Mouse (Mus musculus) midbrain, embryonic 16.5 days (tissue): ENCODE results near the gene Shq1. TPM values are rescaled to one million over a fixed set of nuclear protein-coding genes. Genes with fewer than 3 reads are reported as not detected.
A peak's percentile ranks its signal among the peaks of the same experiment; 100 is the strongest.

Source experiments
- ATAC-seq: fragments of 200-750 bp; cut with Nextera tagmentation; 2 replicates; pipeline ENCODE4 v1.8.0; 2017; ENCODE audit warnings: moderate TSS enrichment
- H3K27ac ChIP-seq: fragments of 300-500 bp; sonication (generic); 2 replicates; pipeline ENCODE4 v1.5.1; 2014; ENCODE audit warnings: mild to moderate bottlenecking, low read length, mixed read lengths
- H3K27me3 ChIP-seq: fragments of 300-500 bp; sonication (generic); 2 replicates; pipeline ENCODE4 v1.6.1; 2014; ENCODE audit warnings: low read depth, low read length, mixed read lengths; ENCODE audit not compliant: control insufficient read depth, insufficient read depth
- H3K36me3 ChIP-seq: fragments of 300-500 bp; sonication (generic); 2 replicates; pipeline ENCODE4 v1.6.1; 2014; ENCODE audit warnings: mild to moderate bottlenecking, low read length, moderate library complexity, mixed read lengths; ENCODE audit not compliant: control insufficient read depth, insufficient read depth
- H3K4me1 ChIP-seq: fragments of 300-500 bp; sonication (generic); 2 replicates; pipeline ENCODE4 v1.6.1; 2014; ENCODE audit warnings: mild to moderate bottlenecking, low read length, mixed read lengths; ENCODE audit not compliant: control insufficient read depth, insufficient read depth
- H3K4me2 ChIP-seq: fragments of 300-500 bp; sonication (generic); 2 replicates; pipeline ENCODE4 v1.6.1; 2014; ENCODE audit warnings: mild to moderate bottlenecking, low read length, mixed read lengths
- H3K4me3 ChIP-seq: fragments of 300-500 bp; sonication (generic); 2 replicates; pipeline ENCODE4 v1.5.1; 2014; ENCODE audit warnings: low read depth, mild to moderate bottlenecking, low read length, moderate library complexity, mixed read lengths
- H3K9ac ChIP-seq: fragments of 300-500 bp; sonication (generic); 2 replicates; pipeline ENCODE4 v1.6.1; 2014; ENCODE audit warnings: low read depth, low read length, mixed read lengths
- H3K9me3 ChIP-seq: fragments of 300-500 bp; sonication (generic); replicated peaks from 2 replicates; pipeline ENCODE4 v1.6.1; 2014; ENCODE audit warnings: mild to moderate bottlenecking, low read length, mixed read lengths; ENCODE audit not compliant: control insufficient read depth, poor library complexity, severe bottlenecking
- WGBS: fragments of 180-500 bp; shearing (Covaris S2); extraction: QIAGEN DNeasy Blood & Tissue Kit; methylation state at CpG from one replicate; pipeline ENCODE4 v1.1.7; 2014; 5-methylcytosine and 5-hydroxymethylcytosine counted together
- polyA plus RNA-seq: library from polyadenylated mRNA; unstranded; fragments of >200 nt; fragmentation: Nextera tagmentation; extraction: Ambion mirVana; gene quantifications from 2 replicates; pipeline ENCODE4 v1.2.1, GENCODE M21; 2015

Shq1 gene
- polyA plus RNA-seq, 1 experiment from 2014 or later: 9.7 TPM

DNA sequence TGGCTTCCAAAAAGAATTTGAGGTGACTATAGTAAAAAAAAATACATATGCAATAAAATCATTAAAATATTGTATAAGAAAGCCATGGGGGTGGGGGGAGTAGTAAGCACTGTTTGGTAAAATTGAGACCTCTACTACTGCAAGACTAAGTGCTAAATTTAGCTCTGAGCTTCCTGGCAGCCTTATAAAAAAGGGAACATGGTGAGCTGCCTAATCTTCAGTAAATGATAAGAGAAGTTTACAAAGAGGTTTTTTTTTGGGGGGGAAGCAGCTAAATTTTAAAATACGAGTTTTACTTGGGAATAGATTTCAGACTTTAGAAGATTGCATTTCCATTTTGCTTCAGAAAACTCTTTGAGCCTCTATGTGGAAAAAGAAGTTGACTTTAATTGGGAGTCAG lies 37.3 kb upstream of the Shq1 start:
- H3K27ac ChIP-seq: no peak overlapping the region
- WGBS: 78% methylated on average over 1 of the region's 1 CpGs
- no peak overlapping the region for H3K9ac ChIP-seq
- H3K4me1 ChIP-seq: peaks cover 11% of the 10 kb centered on the region
- no peak overlapping the region for H3K4me2 ChIP-seq
- H3K36me3 ChIP-seq: no peaks in the 10 kb centered on the region
- H3K4me3 ChIP-seq: no peak overlapping the region
- peaks cover 5% of the 10 kb centered on the region; the same call in 1 of the 2 replicates for H3K27me3 ChIP-seq
- H3K9me3 ChIP-seq: no peaks in the 10 kb centered on the region
- ATAC-seq: no peak

DNA sequence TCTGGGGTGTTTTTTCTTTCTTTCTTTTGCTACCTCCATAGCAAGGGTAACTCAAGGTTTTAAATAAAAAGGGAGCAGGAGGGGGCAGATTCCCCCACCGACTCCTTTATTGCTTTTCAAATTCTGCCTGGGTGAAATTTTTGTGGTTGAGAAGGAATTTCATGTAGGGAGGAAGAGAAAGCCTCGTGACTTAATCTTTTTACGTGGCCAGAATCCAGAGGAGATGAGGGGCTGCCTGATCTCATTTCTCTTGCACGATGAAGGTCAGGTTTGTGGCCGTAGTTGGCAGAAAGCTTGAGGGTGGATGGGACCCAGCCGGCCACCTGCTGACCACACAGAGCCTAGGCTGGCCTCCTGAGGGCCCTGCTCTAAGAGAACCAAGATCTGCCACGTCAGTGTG lies 36.6 kb upstream of the Shq1 start:
- peaks cover 11% of the 10 kb centered on the region for H3K4me1 ChIP-seq
- no peak for ATAC-seq
- no peak overlapping the region for H3K9ac ChIP-seq
- no peak overlapping the region for H3K27ac ChIP-seq
- WGBS: 38% methylated on average over 7 of the region's 7 CpGs
- peaks cover 5% of the 10 kb centered on the region; the same call in 1 of the 2 replicates for H3K27me3 ChIP-seq
- no peak overlapping the region for H3K4me3 ChIP-seq
- H3K36me3 ChIP-seq: no peaks in the 10 kb centered on the region
- H3K4me2 ChIP-seq: no peak overlapping the region
- H3K9me3 ChIP-seq: no peaks in the 10 kb centered on the region

DNA sequence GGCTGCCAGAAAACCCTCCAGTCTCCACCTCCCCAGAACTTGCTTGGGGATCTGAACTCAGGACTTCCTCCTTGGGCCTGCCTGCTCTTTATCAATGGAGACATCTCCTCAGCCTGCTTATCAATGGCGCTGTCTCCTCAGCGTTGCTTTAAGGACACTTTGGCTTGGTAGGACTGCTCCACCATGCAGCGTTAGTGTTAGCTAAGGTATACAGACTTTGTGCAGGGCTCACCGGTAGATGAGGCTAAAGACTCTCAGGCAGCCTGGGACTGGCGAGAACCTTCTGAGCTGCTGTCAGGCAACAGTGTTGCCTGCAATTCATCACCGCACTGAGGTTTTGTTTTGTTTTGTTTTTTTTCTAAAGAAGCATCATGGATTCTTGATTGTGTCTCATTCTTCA lies 35.9 kb upstream of the Shq1 start:
- Histone ChIP-seq H3K36me3 (no peaks in the 10 kb centered on the region), H3K27me3 (peaks cover 5% of the 10 kb centered on the region; the same call in 1 of the 2 replicates), H3K4me3 (no peak overlapping the region), H3K27ac (no peak overlapping the region), H3K4me1 (peaks cover 11% of the 10 kb centered on the region), H3K4me2 (no peak overlapping the region), H3K9ac (no peak overlapping the region), H3K9me3 (no peaks in the 10 kb centered on the region)
- ATAC-seq: no peak
- 75% methylated on average over 6 of the region's 6 CpGs for WGBS

DNA sequence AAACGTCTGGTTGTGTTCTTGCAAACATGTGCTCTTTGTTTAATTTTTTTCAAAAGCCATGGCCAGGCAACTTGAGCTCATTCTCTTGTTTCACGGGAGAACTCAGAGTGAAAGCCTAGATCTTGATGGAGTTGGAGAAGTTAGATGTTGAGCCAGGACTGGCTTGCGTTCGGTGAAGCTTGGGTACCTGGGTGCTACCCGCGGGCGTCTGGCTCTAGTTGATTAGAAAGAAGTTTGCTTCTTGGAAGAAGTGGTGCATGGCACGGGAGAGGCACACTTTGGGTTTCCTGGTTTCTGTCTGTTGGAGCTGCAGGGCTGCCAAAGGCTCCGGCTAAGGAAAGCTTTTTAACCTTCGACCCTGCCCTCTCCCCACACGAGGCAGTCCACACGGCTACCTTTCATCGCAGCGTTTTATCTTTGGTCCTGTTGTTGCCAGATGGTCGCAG lies 34.4 kb upstream of the Shq1 start:
- no peaks in the 10 kb centered on the region for H3K36me3 ChIP-seq
- peak overlapping the region; percentile 94 for H3K4me2 ChIP-seq
- no peak overlapping the region for H3K27ac ChIP-seq
- 1% methylated on average over 15 of the region's 15 CpGs for WGBS
- H3K9me3 ChIP-seq: no peaks in the 10 kb centered on the region
- peak overlapping the region; percentile 76 for H3K9ac ChIP-seq
- H3K4me3 ChIP-seq: peak overlapping the region; percentile 60
- ATAC-seq: no peak
- peaks cover 5% of the 10 kb centered on the region; the same call in 1 of the 2 replicates for H3K27me3 ChIP-seq
- H3K4me1 ChIP-seq: peaks cover 11% of the 10 kb centered on the region

DNA sequence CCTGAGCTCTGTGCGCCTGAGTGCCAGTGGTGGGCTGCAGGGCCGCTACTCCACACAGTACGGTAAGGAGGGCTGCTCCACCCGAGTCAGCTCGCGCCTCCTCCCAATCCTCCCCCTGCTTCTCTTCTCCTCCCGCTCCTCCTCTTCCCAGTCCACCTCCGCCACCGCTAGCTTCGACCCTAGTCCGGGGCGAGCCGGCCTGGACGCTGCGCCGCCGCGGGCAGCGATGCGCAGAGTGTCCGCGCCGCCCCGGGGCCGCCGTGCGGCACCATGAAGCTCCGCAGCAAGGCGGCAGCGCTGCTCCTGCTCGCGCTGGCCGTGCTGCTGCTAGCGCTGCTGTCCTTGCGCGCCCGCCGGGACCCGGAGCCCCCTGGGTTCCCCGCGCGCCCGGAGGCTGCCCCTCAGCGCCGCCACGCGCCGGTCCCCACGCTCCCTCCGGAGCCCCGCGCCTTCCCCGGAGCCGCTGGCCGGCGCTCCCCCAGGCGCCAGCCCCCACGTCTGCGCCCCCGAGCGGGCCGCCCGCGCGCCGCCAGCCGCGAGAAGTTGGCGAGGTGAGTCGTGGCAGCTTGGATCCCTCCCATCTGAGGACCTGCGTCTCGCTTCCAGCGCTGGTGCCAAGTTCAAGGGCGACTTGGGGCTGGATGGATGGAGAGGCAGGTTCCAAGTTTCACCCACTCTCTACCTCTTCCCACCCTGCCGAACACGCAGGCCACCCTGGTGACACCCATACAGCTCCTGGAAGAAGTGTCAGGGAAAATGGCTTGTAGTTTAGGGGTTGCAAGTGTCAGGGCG lies 33.8 kb upstream of the Shq1 start, which contains the start of gene Gxylt2:
Gxylt2 (plus strand) TSS at position 161 of the 792 bp plus-strand sequence.
- ATAC-seq: peak; percentile 96
- Histone ChIP-seq H3K4me3 (peak within 1 kb of the TSS; percentile 60), H3K9ac (peak within 1 kb of the TSS; percentile 76), H3K4me1 (peaks cover 11% of the 10 kb centered on the region), H3K27me3 (peaks cover 5% of the 10 kb centered on the region; the same call in 1 of the 2 replicates), H3K36me3 (no peaks in the 10 kb centered on the region), H3K9me3 (no peaks in the 10 kb centered on the region), H3K27ac (no peak within 1 kb of the TSS), H3K4me2 (peak within 1 kb of the TSS; percentile 94)
- WGBS: under 1% methylated on average over 38 of the region's 77 CpGs

DNA sequence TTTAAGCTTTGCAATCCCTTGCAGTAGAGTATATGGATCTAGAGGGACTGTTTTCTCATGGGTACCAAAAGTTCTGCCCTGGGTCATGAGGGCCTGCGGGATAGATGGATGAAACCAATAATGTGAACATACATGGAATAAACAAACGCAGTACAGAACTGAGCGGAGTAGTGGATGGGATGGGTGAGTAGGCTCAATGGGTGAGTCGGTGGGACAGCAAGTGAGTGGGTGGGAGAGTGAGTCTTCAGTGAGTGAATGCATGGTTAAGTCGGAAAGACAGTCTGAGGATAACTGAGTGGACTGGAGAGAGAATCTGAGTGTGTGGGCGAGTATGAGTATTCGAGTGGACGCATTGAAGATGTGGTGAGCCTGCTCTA lies 33.2 kb upstream of the Shq1 start:
- Histone ChIP-seq H3K27ac (no peak overlapping the region), H3K36me3 (no peaks in the 10 kb centered on the region), H3K4me2 (peak overlapping the region; percentile 94), H3K4me3 (peak overlapping the region; percentile 60), H3K27me3 (peaks cover 5% of the 10 kb centered on the region; the same call in 1 of the 2 replicates), H3K9ac (peak overlapping the region; percentile 76), H3K4me1 (peaks cover 11% of the 10 kb centered on the region), H3K9me3 (no peaks in the 10 kb centered on the region)
- 31% methylated on average over 8 of the region's 8 CpGs for WGBS
- peak; percentile 42 for ATAC-seq

DNA sequence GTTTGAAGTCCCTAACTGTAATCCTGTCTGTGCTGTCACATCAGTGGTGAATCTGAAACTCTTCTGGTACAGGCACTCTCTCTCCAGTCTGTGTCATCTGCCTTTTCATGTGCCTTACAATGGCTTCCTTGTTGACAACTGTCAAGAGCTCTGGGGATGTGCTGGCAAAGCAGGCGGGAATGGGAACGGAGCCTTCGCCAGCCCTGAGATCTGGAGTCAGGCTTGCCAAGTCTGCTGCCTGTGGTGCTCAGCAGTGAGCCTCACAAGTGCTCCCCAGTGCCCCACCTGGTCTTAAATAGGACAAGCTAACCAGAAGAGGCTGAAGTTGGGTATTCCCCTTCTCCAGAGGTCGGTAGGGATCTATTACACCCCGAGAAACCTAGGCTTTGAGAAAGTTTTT lies 29.8 kb upstream of the Shq1 start:
- no peak overlapping the region for H3K4me2 ChIP-seq
- no peak overlapping the region for H3K4me3 ChIP-seq
- no peak overlapping the region for H3K27ac ChIP-seq
- no peaks in the 10 kb centered on the region; the same call in 1 of the 2 replicates for H3K27me3 ChIP-seq
- H3K4me1 ChIP-seq: peaks cover 11% of the 10 kb centered on the region
- H3K36me3 ChIP-seq: no peaks in the 10 kb centered on the region
- WGBS: 68% methylated on average over 5 of the region's 5 CpGs
- no peak overlapping the region for H3K9ac ChIP-seq
- H3K9me3 ChIP-seq: no peaks in the 10 kb centered on the region
- no peak for ATAC-seq

DNA sequence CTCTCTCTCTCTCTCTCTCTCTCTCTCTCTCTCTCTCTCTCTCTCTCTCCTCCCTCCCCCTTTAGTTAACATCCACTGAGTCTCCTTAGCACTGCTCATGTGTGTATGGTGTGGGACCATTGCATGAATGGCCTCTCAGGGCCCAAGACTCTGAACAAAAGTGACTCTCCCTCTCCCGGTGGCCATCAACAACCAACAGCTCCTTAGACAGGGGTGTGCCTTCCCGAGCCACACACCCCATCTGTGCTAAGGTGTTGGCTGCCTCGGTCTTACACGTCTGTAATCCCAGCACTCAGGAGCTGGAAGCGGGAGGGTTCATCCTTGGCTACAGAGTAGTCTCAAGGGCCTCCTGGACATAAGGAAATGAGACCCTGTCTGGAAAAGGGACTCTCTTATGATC lies 29.0 kb upstream of the Shq1 start:
- H3K27ac ChIP-seq: no peak overlapping the region
- ATAC-seq: no peak
- no peaks in the 10 kb centered on the region for H3K27me3 ChIP-seq
- peaks cover 5% of the 10 kb centered on the region for H3K4me1 ChIP-seq
- WGBS: 88% methylated on average over 5 of the region's 5 CpGs
- H3K4me2 ChIP-seq: no peak overlapping the region
- no peak overlapping the region for H3K4me3 ChIP-seq
- H3K36me3 ChIP-seq: no peaks in the 10 kb centered on the region
- no peaks in the 10 kb centered on the region for H3K9me3 ChIP-seq
- H3K9ac ChIP-seq: no peak overlapping the region

DNA sequence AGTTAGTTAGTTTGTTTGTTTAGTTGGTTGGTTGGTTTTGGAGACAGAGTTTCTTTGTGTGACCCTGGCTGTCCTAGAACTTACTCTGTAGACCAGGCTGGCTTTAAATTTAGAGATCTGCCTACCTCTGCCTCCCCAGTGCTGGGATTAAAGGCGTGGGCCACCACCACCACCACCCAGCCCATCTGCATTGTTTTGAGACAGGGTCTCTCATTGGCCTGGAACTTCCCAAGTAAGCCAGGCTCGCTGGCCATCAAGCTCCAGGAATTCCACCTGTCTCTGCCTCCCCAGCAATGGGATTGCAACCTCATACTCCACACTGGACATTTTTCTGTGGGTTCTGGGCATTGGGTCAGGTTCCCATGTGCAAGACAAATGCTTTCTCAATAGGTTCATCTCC lies 15.4 kb upstream of the Shq1 start:
- Histone ChIP-seq H3K27me3 (no peaks in the 10 kb centered on the region), H3K4me2 (no peak overlapping the region), H3K4me3 (no peak overlapping the region), H3K9me3 (no peaks in the 10 kb centered on the region), H3K36me3 (no peaks in the 10 kb centered on the region), H3K27ac (no peak overlapping the region), H3K9ac (no peak overlapping the region), H3K4me1 (no peaks in the 10 kb centered on the region)
- ATAC-seq: no peak
- WGBS: 93% methylated on average over 2 of the region's 2 CpGs
